Mouse (Mus musculus) embryonic facial prominence, embryonic 11.5 days (tissue): Measurements from ENCODE around the gene Ubxn11. TPM values are rescaled to one million over a fixed set of nuclear protein-coding genes. Genes with fewer than 3 reads are reported as not detected.

Source experiments
- ATAC-seq: fragments of 200-750 bp; cut with Nextera tagmentation; replicated peaks from 2 replicates; pipeline ENCODE4 v1.8.0; 2017; ENCODE audit warnings: low read depth; ENCODE audit not compliant: insufficient number of reproducible peaks, low FRiP score, low TSS enrichment
- DNase-seq: peaks from one replicate; pipeline ENCODE4 v3.0.0-alpha.2; 2015; ENCODE audit warnings: low spot score
- H3K27ac ChIP-seq: fragments of 300-500 bp; sonication (generic); replicated peaks from 2 replicates; pipeline ENCODE4 v1.5.1; 2014; ENCODE audit warnings: mild to moderate bottlenecking, low read depth, low read length, control low read depth
- H3K27me3 ChIP-seq: fragments of 300-500 bp; sonication (generic); 2 replicates; pipeline ENCODE4 v1.6.1; 2014; ENCODE audit warnings: mild to moderate bottlenecking, low read length, moderate library complexity, mixed read lengths; ENCODE audit not compliant: control insufficient read depth, insufficient read depth
- H3K36me3 ChIP-seq: fragments of 300-500 bp; sonication (generic); replicated peaks from 2 replicates; pipeline ENCODE4 v1.6.1; 2014; ENCODE audit warnings: low read depth, mild to moderate bottlenecking, low read length, moderate library complexity, mixed read lengths; ENCODE audit not compliant: control insufficient read depth, insufficient read depth
- H3K4me1 ChIP-seq: fragments of 300-500 bp; sonication (generic); 2 replicates; pipeline ENCODE4 v1.6.1; 2014; ENCODE audit warnings: low read length, mixed read lengths; ENCODE audit not compliant: control insufficient read depth, insufficient read depth
- H3K4me2 ChIP-seq: fragments of 300-500 bp; sonication (generic); 2 replicates; pipeline ENCODE4 v1.6.1; 2014; ENCODE audit warnings: low read depth, mild to moderate bottlenecking, control low read depth, low read length, moderate library complexity
- H3K4me3 ChIP-seq: fragments of 300-500 bp; sonication (generic); 2 replicates; pipeline ENCODE4 v1.5.1; 2014; ENCODE audit warnings: low read depth, low read length, control low read depth
- H3K9ac ChIP-seq: fragments of 300-500 bp; sonication (generic); replicated peaks from 2 replicates; pipeline ENCODE4 v1.6.1; 2014; ENCODE audit warnings: mild to moderate bottlenecking, control low read depth, low read length
- H3K9me3 ChIP-seq: fragments of 300-500 bp; sonication (generic); replicated peaks from 2 replicates; pipeline ENCODE4 v1.6.1; 2016; ENCODE audit warnings: mild to moderate bottlenecking, low read length, inconsistent platforms, mixed read lengths; ENCODE audit not compliant: control insufficient read depth
- WGBS: fragments of 180-500 bp; shearing (Covaris S2); extraction: QIAGEN DNeasy Blood & Tissue Kit; methylation state at CpG from one replicate; pipeline ENCODE4 v1.1.7; 2014; 5-methylcytosine and 5-hydroxymethylcytosine counted together
- polyA plus RNA-seq: library from polyadenylated mRNA; unstranded; fragments of >200 nt; fragmentation: Nextera tagmentation; extraction: Ambion mirVana; gene quantifications from 2 replicates; pipeline ENCODE4 v1.2.1, GENCODE M21; 2014

Ubxn11 gene
- polyA plus RNA-seq, 1 experiment from 2014 or later = 5.7 TPM

- H3K4me2 ChIP-seq = no peak overlapping the region
- no peaks in the 10 kb centered on the region for H3K36me3 ChIP-seq
- WGBS = 83% methylated on average over 16 of the region's 16 CpGs
- H3K9ac ChIP-seq = no peak overlapping the region
- H3K27me3 ChIP-seq = no peaks in the 10 kb centered on the region
- no peaks in the 10 kb centered on the region for H3K9me3 ChIP-seq
- DNase-seq (no peak), ATAC-seq (no peak)
- no peaks in the 10 kb centered on the region; the same call in none of the 2 replicates for H3K4me1 ChIP-seq
- H3K4me3 ChIP-seq = no peak overlapping the region
- no peak overlapping the region for H3K27ac ChIP-seq
Observed at GRCm38 (mm10) chr4:134115215-134116144, 13.1 kb downstream of the Ubxn11 start.

DNA sequence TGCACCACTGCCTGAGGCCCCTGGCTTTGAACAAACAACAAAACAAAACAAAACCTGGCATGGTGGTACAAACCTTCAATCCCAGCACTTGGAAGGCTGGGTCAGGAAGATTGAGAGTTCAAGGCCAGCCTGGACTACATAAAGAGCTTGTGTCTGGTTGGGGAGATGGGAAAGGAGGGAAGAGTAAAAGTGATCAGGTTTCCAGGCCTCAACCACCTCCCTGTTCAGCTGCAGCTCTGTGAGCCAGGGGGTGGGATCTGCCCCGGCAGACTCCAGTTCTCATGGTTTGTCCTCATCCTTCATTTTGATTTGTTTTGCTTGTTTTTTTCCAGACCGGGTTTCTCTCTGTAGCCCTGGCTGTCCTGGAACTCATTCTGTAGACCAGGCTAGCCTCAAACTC is 14.1 kb downstream of the Ubxn11 start:
- no peaks in the 10 kb centered on the region for H3K36me3 ChIP-seq
- no peaks in the 10 kb centered on the region; the same call in none of the 2 replicates for H3K4me1 ChIP-seq
- H3K27ac ChIP-seq = no peak overlapping the region
- no peak overlapping the region for H3K9ac ChIP-seq
- DNase-seq = no peak
- no peaks in the 10 kb centered on the region for H3K9me3 ChIP-seq
- H3K4me2 ChIP-seq = no peak overlapping the region
- H3K27me3 ChIP-seq = no peaks in the 10 kb centered on the region
- no peak for ATAC-seq
- WGBS = 77% methylated on average over 2 of the region's 2 CpGs
- no peak overlapping the region for H3K4me3 ChIP-seq

- H3K27me3 ChIP-seq = no peaks in the 10 kb centered on the region
- WGBS = 85% methylated on average over 8 of the region's 8 CpGs
- H3K4me3 ChIP-seq = no peak overlapping the region
- ATAC-seq (no peak), DNase-seq (no peak)
- H3K9me3 ChIP-seq = no peaks in the 10 kb centered on the region
- H3K27ac ChIP-seq = no peak overlapping the region
- no peaks in the 10 kb centered on the region for H3K36me3 ChIP-seq
- H3K4me2 ChIP-seq = no peak overlapping the region
- no peak overlapping the region for H3K9ac ChIP-seq
- no peaks in the 10 kb centered on the region; the same call in none of the 2 replicates for H3K4me1 ChIP-seq
Observed at GRCm38 (mm10) chr4:134117012-134117411, 14.6 kb downstream of the Ubxn11 start.

DNA sequence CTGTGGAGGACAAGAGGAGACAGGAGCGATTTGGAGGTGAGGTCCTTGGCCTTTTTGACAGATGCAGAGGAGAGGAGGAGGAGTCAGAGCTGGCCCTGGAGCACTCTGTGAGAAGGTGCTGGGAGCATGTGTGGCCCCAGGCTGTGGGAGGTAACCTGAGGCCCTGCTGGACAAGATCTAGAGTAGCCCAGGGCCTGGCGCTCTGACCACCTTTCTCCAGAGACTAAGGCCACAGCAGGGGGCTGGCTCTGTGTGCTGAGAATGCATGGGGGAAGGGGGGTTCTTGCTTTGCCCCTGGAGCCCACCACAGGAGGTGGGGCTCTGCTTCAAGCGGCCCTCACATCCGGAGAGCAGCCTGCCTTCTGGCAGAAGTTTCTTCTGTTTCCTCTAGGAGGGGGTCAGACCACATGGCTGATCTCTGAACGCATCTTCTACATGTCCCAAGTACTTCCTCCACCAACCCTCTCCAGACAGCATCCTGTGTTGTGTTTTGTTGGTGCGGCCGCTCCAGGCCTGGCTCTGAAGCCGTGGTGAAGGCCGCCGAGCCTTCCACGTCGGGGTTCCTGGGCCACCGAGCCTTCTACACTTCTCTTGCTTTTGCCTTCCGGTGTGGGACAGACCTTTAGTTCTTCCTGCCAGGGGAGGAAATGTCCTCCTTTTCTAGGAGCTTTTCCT is 15.9 kb downstream of the Ubxn11 start:
- WGBS = 63% methylated on average over 14 of the region's 14 CpGs
- Histone ChIP-seq H3K4me1 (no peaks in the 10 kb centered on the region; the same call in none of the 2 replicates), H3K9ac (peak overlapping the region; percentile 6; the same call in 1 of the 2 replicates), H3K27ac (no peak overlapping the region), H3K9me3 (no peaks in the 10 kb centered on the region), H3K36me3 (no peaks in the 10 kb centered on the region), H3K27me3 (no peaks in the 10 kb centered on the region), H3K4me2 (no peak overlapping the region), H3K4me3 (no peak overlapping the region)
- ATAC-seq = no peak
- DNase-seq = no peak

GRCm38 (mm10) chr4:134119042-134119441 is 16.7 kb downstream of the Ubxn11 start:
- H3K9me3 ChIP-seq = no peaks in the 10 kb centered on the region
- H3K36me3 ChIP-seq = no peaks in the 10 kb centered on the region
- DNase-seq (no peak), ATAC-seq (no peak)
- 53% methylated on average over 5 of the region's 5 CpGs for WGBS
- no peak overlapping the region; the same call in none of the 2 replicates for H3K9ac ChIP-seq
- no peak overlapping the region for H3K27ac ChIP-seq
- H3K27me3 ChIP-seq = no peaks in the 10 kb centered on the region
- no peak overlapping the region for H3K4me2 ChIP-seq
- H3K4me3 ChIP-seq = no peak overlapping the region
- no peaks in the 10 kb centered on the region; the same call in none of the 2 replicates for H3K4me1 ChIP-seq

- Histone ChIP-seq H3K36me3 (no peaks in the 10 kb centered on the region), H3K4me1 (no peaks in the 10 kb centered on the region; the same call in none of the 2 replicates), H3K4me3 (no peak overlapping the region), H3K27ac (no peak overlapping the region), H3K9ac (no peak overlapping the region), H3K9me3 (no peaks in the 10 kb centered on the region), H3K4me2 (no peak overlapping the region), H3K27me3 (no peaks in the 10 kb centered on the region)
- DNase-seq (peak; percentile 30), ATAC-seq (no peak)
- WGBS = 60% methylated on average over 9 of the region's 9 CpGs
Observed at GRCm38 (mm10) chr4:134119644-134120043, 17.3 kb downstream of the Ubxn11 start.

DNA sequence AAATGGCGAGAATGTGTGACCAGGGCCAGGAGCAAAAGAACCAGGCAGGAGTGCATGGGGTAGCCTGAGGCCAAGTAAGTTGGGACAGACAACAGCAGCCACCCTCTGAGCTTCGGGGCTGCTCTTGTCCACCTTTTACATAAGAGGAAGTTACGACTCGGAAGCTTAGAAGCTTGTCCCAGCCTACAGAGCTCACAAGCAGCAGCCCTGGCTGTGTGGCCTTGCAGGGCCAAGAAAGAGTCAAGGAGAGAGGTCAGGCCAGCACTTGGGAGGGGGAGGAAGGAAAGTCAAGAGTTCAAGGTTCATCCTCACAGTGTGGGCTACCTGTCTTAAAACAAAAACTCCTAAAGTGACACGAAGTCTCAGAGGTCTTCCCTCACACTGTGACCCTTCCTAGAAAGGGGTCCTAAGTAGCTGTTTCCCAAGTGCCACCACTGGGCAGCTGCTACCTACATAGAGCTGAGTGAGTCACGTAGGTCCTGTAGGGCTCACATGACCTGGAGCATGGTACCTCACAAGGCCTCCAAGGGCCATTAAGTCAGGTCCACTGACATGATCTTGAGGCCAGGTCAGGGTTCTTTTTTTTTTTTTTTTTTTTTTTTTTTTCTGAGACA is 17.9 kb downstream of the Ubxn11 start:
- Histone ChIP-seq H3K27ac (no peak overlapping the region), H3K4me1 (no peaks in the 10 kb centered on the region; the same call in none of the 2 replicates)
- 79% methylated on average over 6 of the region's 6 CpGs for WGBS

More for the DNA sequence above, 17.9 kb downstream of the Ubxn11 start:
- Histone ChIP-seq H3K9ac (no peak overlapping the region), H3K27me3 (no peaks in the 10 kb centered on the region), H3K4me2 (no peak overlapping the region), H3K4me3 (no peak overlapping the region), H3K9me3 (no peaks in the 10 kb centered on the region), H3K36me3 (no peaks in the 10 kb centered on the region)
- ATAC-seq (no peak), DNase-seq (no peak)
